Mouse (Mus musculus) G1E (cell line): ENCODE measurements at regions not wholly inside any gene's neighbourhood (a gene's known extent, or its start where the extent isn't known, plus 50 kb on each side); places are given as distances from the start of the nearest gene placed in this dataset.

Experiments
- CTCF ChIP-seq: IDR thresholded peaks from 2 replicates; pipeline ENCODE4 v1.5.1; 2012; ENCODE audit warnings: low read depth, low read length, inconsistent platforms, mixed read lengths
- GATA1 ChIP-seq: IDR thresholded peaks from 2 replicates; pipeline ENCODE4 v1.6.1; 2012; ENCODE audit warnings: borderline replicate concordance, low read length, inconsistent platforms, mixed read lengths
- POLR2AphosphoS5 ChIP-seq: IDR thresholded peaks from 2 replicates; pipeline ENCODE4 v1.6.1; 2012; ENCODE audit warnings: low read depth, low read length, inconsistent platforms; ENCODE audit not compliant: insufficient replicate concordance
- TAL1 ChIP-seq: conservative IDR thresholded peaks from 2 replicates; pipeline ENCODE4 v1.6.1; 2012; ENCODE audit warnings: low read depth, low read length, inconsistent platforms, mixed read lengths

- TF ChIP-seq CTCF (no peak), GATA1 (no peak), TAL1 (no peak), POLR2AphosphoS5 (no peak)
Observed at GRCm38 (mm10) chr19:15203039-15203438, 605.2 kb upstream of the Tle4 start.
